Comparison of ENCODE assay signal across 10 mouse cellular contexts in the genomic region with DNA sequence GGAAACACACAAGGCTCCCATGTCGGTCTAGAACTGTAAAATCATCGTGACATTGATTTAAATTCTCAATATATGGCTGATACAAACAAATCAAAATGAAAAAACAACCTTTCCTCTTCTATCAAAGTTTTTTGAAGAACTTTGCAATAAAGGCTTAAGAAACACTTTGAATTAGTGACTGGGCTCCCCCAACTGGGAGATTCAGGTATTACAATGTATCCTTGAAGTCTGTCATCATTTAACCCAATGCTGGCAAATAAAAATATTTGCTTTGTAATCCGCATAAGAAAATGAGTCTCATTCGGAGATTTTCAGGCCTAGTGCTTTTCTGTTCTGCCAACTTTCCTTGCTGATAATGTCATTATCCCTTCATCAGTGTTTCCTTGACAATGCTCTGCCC.
A peak's percentile ranks its signal among the peaks of the same experiment; 100 is the strongest.
DNase-seq lines count a peak whose midpoint lies in the region; ATAC-seq and TF ChIP-seq lines count a peak whose summit lies in the region.
"Had no signal": no experiment of that assay in that cellular context is flagged by ENCODE, and none has a peak within 500 bp of the region (broad histone marks: within the 10 kb centered on the region; RNA-seq: fewer than 3 reads in every experiment).

No protein-coding gene starts in this region.

- H3K4me3 ChIP-seq in embryonic facial prominence, embryonic 11.5 days (ENCODE audit: low read depth, low read length): no peak overlapping the region
- H3K4me3 ChIP-seq in embryonic facial prominence, embryonic 10.5 days: no peak overlapping the region
- H3K4me3 ChIP-seq in liver, adult 2 months (ENCODE audit: insufficient read depth, low read depth, low read length): no peak overlapping the region
- H3K4me3 ChIP-seq in liver, embryonic 12.5 days: no peak overlapping the region
- H3K4me3 ChIP-seq: lung, embryonic 15.5 days; stomach, embryonic 15.5 days had no signal

- H3K4me1 ChIP-seq in embryonic facial prominence, embryonic 11.5 days (ENCODE audit: control insufficient read depth, insufficient read depth, low read length): no peaks in the 10 kb centered on the region
- H3K4me1 ChIP-seq in embryonic facial prominence, embryonic 10.5 days: peaks cover 5% of the 10 kb centered on the region
- H3K4me1 ChIP-seq in liver, adult 2 months (ENCODE audit: control insufficient read depth, insufficient read depth, low read length): no peaks in the 10 kb centered on the region
- no peaks in the 10 kb centered on the region for H3K4me1 ChIP-seq in liver, embryonic 12.5 days
- H3K4me1 ChIP-seq: lung, embryonic 15.5 days; stomach, embryonic 15.5 days had no signal

- H3K79me2 ChIP-seq in liver, adult 2 months (ENCODE audit: control insufficient read depth, insufficient read depth, low read length): no peaks in the 10 kb centered on the region

- DNase-seq in embryonic facial prominence, embryonic 11.5 days (ENCODE audit: low spot score): peak; percentile 77
- no peak for DNase-seq in embryonic facial prominence, embryonic 10.5 days (ENCODE audit: low spot score)
- DNase-seq in liver, adult 2 months (ENCODE audit: extremely low read depth, low read depth, low spot score): peak; percentile 33
- peak; percentile 6 for DNase-seq in MN1 (ENCODE audit: low spot score)
- peak; percentile 39 to 58 for DNase-seq in kidney, postnatal 36 days
- DNase-seq in right cerebral cortex, postnatal 14 days: peak; percentile 37

- WGBS in embryonic facial prominence, embryonic 11.5 days: 26% methylated on average over 4 of the region's 4 CpGs
- 36% methylated on average over 4 of the region's 4 CpGs for WGBS in embryonic facial prominence, embryonic 10.5 days
- WGBS in liver, adult 2 months: 13% methylated on average over 4 of the region's 4 CpGs
- 28% methylated on average over 4 of the region's 4 CpGs for WGBS in liver, embryonic 12.5 days (ENCODE audit: insufficient replicate concordance)

- no peak overlapping the region for H3K27ac ChIP-seq in embryonic facial prominence, embryonic 11.5 days (replicated peaks; ENCODE audit: low read depth, low read length)
- H3K27ac ChIP-seq in embryonic facial prominence, embryonic 10.5 days (replicated peaks): no peak overlapping the region
- no peak overlapping the region for H3K27ac ChIP-seq in liver, adult 2 months (replicated peaks; ENCODE audit: insufficient read depth, low read depth, low read length)
- no peak overlapping the region for H3K27ac ChIP-seq in liver, embryonic 12.5 days
- H3K27ac ChIP-seq: lung, embryonic 15.5 days; stomach, embryonic 15.5 days had no signal

- no peak for TF ChIP-seq CTCF in liver, adult 2 months (IDR thresholded peaks at IDR 0.05; ENCODE audit: low read depth, low read length)

- H3K27me3 ChIP-seq in embryonic facial prominence, embryonic 11.5 days (ENCODE audit: control insufficient read depth, insufficient read depth, low read length): no peaks in the 10 kb centered on the region
- H3K27me3 ChIP-seq in embryonic facial prominence, embryonic 10.5 days (replicated peaks; ENCODE audit: low read depth, poor library complexity, severe bottlenecking): no peaks in the 10 kb centered on the region
- no peaks in the 10 kb centered on the region for H3K27me3 ChIP-seq in liver, adult 2 months (ENCODE audit: control insufficient read depth, insufficient read depth, low read length)
- H3K27me3 ChIP-seq in liver, embryonic 12.5 days (replicated peaks): no peaks in the 10 kb centered on the region
- H3K27me3 ChIP-seq: lung, embryonic 15.5 days; stomach, embryonic 15.5 days had no signal

- ATAC-seq in embryonic facial prominence, embryonic 11.5 days (replicated peaks; ENCODE audit: insufficient number of reproducible peaks, low FRiP score, low TSS enrichment, low read depth): no peak
- ATAC-seq in liver, embryonic 12.5 days: no peak
- ATAC-seq in megakaryocyte, adult 5-6 weeks (ENCODE audit: poor library complexity, severe bottlenecking): no peak

- no peak overlapping the region for H3K9ac ChIP-seq in embryonic facial prominence, embryonic 11.5 days (replicated peaks; ENCODE audit: low read length)
- H3K9ac ChIP-seq in liver, adult 2 months (ENCODE audit: low read depth, low read length): no peak overlapping the region
- no peak overlapping the region for H3K9ac ChIP-seq in liver, embryonic 12.5 days
- H3K9ac ChIP-seq: lung, embryonic 15.5 days; stomach, embryonic 15.5 days had no signal

- H3K9me3 ChIP-seq in embryonic facial prominence, embryonic 11.5 days (replicated peaks; ENCODE audit: control insufficient read depth, low read length): no peaks in the 10 kb centered on the region
- no peaks in the 10 kb centered on the region for H3K9me3 ChIP-seq in embryonic facial prominence, embryonic 10.5 days
- no peaks in the 10 kb centered on the region for H3K9me3 ChIP-seq in liver, embryonic 12.5 days (replicated peaks)
- H3K9me3 ChIP-seq: lung, embryonic 15.5 days; stomach, embryonic 15.5 days had no signal

- TF ChIP-seq POLR2A in liver, adult 2 months (IDR thresholded peaks at IDR 0.05; ENCODE audit: extremely low read depth, insufficient read depth, low read length): no peak

- H3K4me2 ChIP-seq in embryonic facial prominence, embryonic 11.5 days (ENCODE audit: low read depth, low read length): no peak overlapping the region
- no peak overlapping the region for H3K4me2 ChIP-seq in liver, embryonic 12.5 days
- H3K4me2 ChIP-seq: lung, embryonic 15.5 days; stomach, embryonic 15.5 days had no signal

- no peaks in the 10 kb centered on the region for H3K36me3 ChIP-seq in embryonic facial prominence, embryonic 11.5 days (replicated peaks; ENCODE audit: control insufficient read depth, insufficient read depth, low read depth, low read length)
- no peaks in the 10 kb centered on the region for H3K36me3 ChIP-seq in embryonic facial prominence, embryonic 10.5 days (replicated peaks)
- H3K36me3 ChIP-seq in liver, adult 2 months (ENCODE audit: control insufficient read depth, insufficient read depth, low read length): no peaks in the 10 kb centered on the region
- H3K36me3 ChIP-seq in liver, embryonic 12.5 days: no peaks in the 10 kb centered on the region
- H3K36me3 ChIP-seq: lung, embryonic 15.5 days; stomach, embryonic 15.5 days had no signal
